Mouse (Mus musculus): ENCODE results near the gene Sema3f.

DNA sequence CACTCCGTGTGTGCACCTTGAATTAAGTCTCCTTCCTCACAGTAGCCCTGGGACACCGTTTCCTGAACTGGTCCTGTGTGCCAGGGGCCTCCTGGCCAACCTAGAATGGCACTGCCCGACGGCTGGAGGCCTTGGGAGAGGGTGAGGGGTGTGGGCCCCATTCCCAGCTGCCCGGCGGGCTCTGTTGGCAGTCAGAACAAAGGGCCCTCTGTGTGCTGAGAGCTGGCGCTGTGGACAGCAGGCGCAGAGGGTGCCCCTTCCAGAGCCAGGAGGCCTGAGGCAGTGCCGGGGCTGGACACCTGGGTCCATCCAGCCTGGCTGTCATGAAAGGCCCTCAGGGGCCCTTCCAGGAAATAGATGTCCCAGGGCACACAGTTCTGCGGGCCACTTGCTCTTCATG, 50.7 kb downstream of the Sema3f start:
- TF ChIP-seq POLR2A (IDR thresholded peaks at IDR 0.05; ENCODE audit: control insufficient read depth, low read depth, low read length) (no peak), CTCF (IDR thresholded peaks at IDR 0.05; ENCODE audit: control insufficient read depth, insufficient read depth, insufficient replicate concordance, low read depth, low read length) (no peak)
